Mouse (Mus musculus): ENCODE data around the gene Uvrag.

Uvrag gene

GRCm38 (mm10) chr7:98887811-98888261 lies 253.1 kb downstream of the Uvrag start:
- DNase-seq (ENCODE audit: low spot score in 2 of 2): no peak

- DNase-seq (ENCODE audit: low spot score in 2 of 2): no peak
These were observed 259.1 kb downstream of the Uvrag start for GRCm38 (mm10) chr7:98881887-98882286.

DNA sequence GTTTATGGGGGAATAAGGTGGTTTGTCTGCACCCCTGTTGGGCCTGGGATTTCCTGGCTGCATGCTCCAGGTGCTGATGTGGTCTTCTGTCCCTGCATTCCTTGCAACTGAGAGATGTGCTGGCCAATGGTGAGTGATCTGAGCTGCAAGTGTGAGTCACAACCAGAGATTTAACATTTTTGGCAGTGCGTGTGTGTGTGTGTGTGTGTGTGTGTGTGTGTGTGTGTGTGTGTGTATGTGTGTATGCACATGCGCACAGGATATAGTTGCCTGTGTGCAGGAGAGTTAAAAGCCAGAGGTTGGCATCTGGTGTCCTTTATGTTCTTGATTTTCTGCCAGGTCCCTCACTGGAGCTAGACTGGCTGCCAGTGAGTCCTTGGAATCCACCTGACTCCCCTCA lies 261.8 kb downstream of the Uvrag start:
- DNase-seq (ENCODE audit: low spot score in 2 of 2): no peak

DNA sequence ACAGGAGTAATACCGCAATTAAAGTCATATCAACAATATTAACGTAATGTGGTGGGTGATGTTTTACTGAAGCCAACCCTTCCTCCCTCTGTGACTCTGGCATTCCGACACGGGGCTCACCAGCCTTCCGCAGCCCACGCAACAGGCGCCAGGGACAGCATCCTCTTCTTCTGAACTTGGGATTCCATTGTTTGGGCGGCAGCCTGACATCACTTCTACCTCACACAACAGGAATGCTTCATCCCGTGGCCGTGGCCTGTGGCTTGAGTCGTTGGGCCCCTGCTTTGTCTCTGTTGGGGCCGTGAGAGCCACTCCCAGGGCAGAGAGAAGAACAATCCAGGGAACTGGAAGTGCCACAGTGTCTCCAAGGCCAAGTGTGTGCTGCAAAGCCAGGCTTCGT lies 264.8 kb downstream of the Uvrag start:
- no peak for DNase-seq (ENCODE audit: low spot score in 2 of 2)

- no peak for DNase-seq (ENCODE audit: low spot score in 2 of 2)
These were observed 265.5 kb downstream of the Uvrag start for GRCm38 (mm10) chr7:98875390-98875990.

- no peak for DNase-seq (ENCODE audit: low spot score in 2 of 2)
These were observed 266.5 kb downstream of the Uvrag start for GRCm38 (mm10) chr7:98874411-98874951.

- DNase-seq (ENCODE audit: low spot score in 2 of 2): no peak
These were observed 267.6 kb downstream of the Uvrag start for GRCm38 (mm10) chr7:98873316-98873715.

DNA sequence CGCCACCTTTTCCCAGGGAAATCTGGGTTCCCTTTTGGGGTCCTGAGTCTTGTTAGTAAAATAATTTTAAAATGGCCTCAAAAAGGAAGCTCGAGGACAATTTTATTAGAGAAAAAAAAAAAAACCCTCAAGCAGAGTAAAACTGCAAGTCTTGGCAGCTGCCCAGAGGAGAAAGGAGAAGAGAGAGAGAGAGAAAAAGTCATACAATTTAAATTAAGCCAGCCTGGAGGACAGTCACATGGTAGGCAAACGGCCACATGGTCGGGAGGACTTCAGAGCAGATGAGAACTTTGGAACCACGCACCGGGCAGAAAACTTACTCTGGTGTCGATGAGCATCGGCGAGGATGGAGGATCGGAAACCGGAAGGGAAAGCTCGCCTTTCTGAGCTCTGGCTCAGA lies 269.1 kb downstream of the Uvrag start:
- no peak for DNase-seq (ENCODE audit: low spot score in 2 of 2)

DNA sequence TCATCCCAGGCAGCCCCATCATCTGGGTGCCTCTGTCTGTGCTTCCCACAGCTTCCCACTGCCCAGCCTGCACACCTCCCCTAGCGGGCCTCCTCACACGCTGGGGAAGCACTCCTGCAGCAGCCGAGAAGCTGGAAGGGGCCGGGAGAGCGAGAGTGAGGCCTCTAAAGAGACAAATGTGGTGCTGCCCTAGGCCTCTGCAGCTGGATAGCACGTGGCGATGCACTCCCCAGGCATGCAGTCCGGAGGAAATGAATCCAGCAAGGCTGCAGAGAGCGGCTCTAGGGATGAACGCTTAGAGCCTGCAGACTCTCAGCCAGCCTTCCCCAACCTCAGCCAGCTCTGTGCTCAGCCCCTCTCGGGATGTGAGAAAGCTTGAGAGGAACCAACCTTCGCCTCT lies 270.1 kb downstream of the Uvrag start:
- no peak for DNase-seq (ENCODE audit: low spot score in 2 of 2)

GRCm38 (mm10) chr7:98869070-98869469 lies 271.9 kb downstream of the Uvrag start:
- no peak for DNase-seq (ENCODE audit: low spot score in 2 of 2)

DNA sequence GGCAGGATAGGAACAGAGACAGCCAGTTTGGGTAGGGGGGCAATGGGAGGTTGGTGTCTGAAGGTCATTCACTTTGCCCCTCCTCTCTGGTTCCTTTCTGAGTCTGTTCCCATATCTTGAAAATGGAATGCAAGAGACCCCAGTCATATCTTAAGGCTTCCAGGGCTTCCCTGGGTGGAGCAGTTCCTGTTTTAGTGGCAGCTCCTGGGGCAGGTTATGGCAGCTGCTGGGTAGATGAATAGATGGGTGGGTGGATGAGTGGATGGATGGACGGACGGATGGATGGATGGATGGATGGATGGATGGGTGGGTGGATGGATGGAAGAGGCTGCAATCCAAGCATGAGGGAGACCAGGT lies 273.2 kb downstream of the Uvrag start:
- DNase-seq (ENCODE audit: low spot score in 2 of 2): no peak

GRCm38 (mm10) chr7:98867053-98867793 lies 273.7 kb downstream of the Uvrag start:
- DNase-seq (ENCODE audit: low spot score in 2 of 2): no peak

- no peak for DNase-seq (ENCODE audit: low spot score in 2 of 2)
These were observed 276.8 kb downstream of the Uvrag start for GRCm38 (mm10) chr7:98863969-98864718.

DNA sequence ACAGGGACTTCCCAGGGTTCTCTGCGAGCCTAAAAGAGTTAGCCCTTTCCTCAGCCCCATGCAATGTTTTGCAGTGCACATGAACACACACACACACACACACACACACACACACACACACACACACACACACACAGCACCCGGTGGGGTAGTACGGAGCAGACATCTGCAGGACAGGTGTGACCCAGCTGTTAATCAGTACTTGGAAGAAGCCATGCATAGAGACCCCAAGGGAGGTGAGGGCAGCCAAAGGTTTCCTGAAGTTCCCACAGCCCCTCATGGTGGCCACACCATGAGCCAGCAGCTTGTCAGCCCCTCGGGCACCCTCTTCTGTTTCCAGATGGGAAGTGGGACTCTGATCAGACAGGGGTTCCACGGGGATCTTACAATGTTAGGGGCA lies 277.9 kb downstream of the Uvrag start:
- no peak for DNase-seq (ENCODE audit: low spot score in 2 of 2)

- no peak for DNase-seq (ENCODE audit: low spot score in 2 of 2)
These were observed 279.9 kb downstream of the Uvrag start for GRCm38 (mm10) chr7:98861002-98861401.

DNA sequence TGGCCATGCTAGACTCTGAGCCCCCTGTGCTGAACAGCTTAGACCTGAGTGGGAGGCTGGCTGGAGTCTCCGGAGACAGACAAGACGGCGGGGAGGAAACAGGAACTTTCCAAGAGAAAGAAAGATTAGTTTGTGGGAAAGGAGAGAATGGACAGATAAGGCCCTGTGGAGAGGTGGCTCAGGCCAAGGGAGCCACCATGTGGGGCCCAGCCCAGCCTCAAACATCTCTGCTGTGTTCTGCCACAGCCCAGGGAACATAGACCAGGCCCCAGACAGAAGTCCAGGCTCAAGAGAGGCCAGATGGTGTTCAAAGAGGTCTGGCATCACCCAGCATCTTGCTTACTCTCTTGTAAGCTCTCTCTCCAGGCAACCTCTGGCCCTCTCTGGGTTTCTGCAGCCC lies 283.8 kb downstream of the Uvrag start:
- DNase-seq (ENCODE audit: low spot score in 2 of 2): no peak

DNA sequence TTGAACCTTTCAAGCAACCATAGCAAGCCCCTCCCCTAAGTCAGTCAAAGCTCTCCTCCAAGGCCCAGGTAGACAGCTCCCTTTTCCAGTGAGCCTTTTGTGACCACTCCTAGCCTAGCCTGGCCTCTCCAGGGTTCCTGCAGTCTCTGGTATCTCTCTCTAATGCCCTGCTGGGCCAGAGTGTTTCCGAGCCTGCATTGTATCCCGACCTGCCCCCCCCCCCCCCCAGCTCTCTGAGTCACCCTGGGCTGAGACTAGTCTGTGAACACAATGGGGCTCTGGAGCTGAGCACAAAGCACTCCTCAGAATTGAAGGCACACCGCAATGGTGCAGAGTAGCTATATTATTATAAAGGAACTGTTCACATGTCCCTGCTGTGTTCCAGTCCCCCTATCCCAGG lies 284.8 kb downstream of the Uvrag start:
- no peak for DNase-seq (ENCODE audit: low spot score in 2 of 2)

DNA sequence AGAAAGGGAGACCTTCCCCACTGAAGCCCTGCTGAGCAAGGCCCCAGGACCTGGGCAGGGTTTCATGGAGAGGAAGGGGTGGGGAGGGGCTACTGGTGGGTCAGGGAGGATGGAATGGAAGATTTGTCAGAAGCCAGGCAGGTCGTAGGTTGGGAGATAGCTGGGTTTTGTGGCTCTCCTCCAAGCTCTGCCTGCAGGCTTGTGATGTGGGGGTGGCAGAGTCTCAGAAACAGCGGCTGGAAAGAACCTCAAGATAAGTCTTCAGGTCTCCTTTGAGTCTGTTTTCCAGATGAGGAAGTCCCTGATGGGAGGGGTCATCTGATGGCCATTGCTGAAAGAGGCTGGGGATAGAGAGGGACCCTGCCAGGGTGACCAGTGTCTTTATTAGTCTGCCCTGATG lies 285.6 kb downstream of the Uvrag start:
- no peak for DNase-seq (ENCODE audit: low spot score in 2 of 2)

DNA sequence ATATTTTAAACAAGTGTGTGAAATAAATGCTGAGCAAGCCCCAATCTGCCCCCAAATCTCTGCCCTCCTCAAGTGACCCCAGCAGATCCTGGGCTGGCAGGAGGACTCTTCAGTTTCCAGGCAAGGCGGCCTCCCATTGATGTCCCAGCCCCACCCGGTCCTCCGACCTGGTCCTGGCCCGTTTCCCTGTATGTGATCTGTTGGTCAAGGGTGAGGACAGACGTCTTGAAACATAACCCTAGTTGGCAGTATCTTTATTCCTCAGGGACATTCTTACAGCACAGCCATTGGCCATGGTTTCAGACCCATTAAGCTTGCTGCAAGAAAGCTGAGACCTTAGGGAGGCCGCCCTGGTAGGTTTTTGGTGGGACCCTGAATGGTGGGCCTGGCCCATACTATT lies 287.1 kb downstream of the Uvrag start:
- DNase-seq (ENCODE audit: low spot score in 2 of 2): no peak

- no peak for DNase-seq (ENCODE audit: low spot score in 2 of 2)
These were observed 287.8 kb downstream of the Uvrag start for GRCm38 (mm10) chr7:98852950-98853650.

- DNase-seq (ENCODE audit: low spot score in 2 of 2): no peak
These were observed 289.7 kb downstream of the Uvrag start for GRCm38 (mm10) chr7:98851220-98851619.

GRCm38 (mm10) chr7:98850388-98850787 lies 290.6 kb downstream of the Uvrag start:
- DNase-seq (ENCODE audit: low spot score in 2 of 2): no peak
